Mouse (Mus musculus) brown adipose tissue, adult 24 weeks (tissue): ENCODE measurements around the gene Tcf20. TPM values are rescaled to one million over a fixed set of nuclear protein-coding genes. Genes with fewer than 3 reads are reported as not detected.
"Not testable (repeated sequence)": the region's sequence is repeated elsewhere in the genome, so short reads cannot be mapped to it uniquely, and the experiment has no call there.

Source experiments
- H3K27ac ChIP-seq: fragments of 200-500 bp; replicated peaks from 2 replicates; pipeline ENCODE4 v1.5.1; 2012; ENCODE audit warnings: low read depth, mild to moderate bottlenecking, low read length
- H3K4me1 ChIP-seq: fragments of 200-500 bp; 2 replicates; pipeline ENCODE4 v1.6.1; 2012; ENCODE audit warnings: low read length, mixed read lengths; ENCODE audit not compliant: control insufficient read depth, insufficient read depth, insufficient read length
- H3K4me3 ChIP-seq: fragments of 200-500 bp; 2 replicates; pipeline ENCODE4 v1.5.1; 2012; ENCODE audit warnings: low read depth, mild to moderate bottlenecking, low read length, moderate library complexity; ENCODE audit not compliant: insufficient read depth
- polyA plus RNA-seq: library from polyadenylated mRNA; stranded (reverse); fragments of >200 nt; gene quantifications from 2 replicates; pipeline ENCODE4 v1.2.4, GENCODE M21; 2012; ENCODE audit not compliant: missing spikeins, insufficient read depth, insufficient read length

Tcf20 gene
- polyA plus RNA-seq, 1 experiment = 18.2 TPM

DNA sequence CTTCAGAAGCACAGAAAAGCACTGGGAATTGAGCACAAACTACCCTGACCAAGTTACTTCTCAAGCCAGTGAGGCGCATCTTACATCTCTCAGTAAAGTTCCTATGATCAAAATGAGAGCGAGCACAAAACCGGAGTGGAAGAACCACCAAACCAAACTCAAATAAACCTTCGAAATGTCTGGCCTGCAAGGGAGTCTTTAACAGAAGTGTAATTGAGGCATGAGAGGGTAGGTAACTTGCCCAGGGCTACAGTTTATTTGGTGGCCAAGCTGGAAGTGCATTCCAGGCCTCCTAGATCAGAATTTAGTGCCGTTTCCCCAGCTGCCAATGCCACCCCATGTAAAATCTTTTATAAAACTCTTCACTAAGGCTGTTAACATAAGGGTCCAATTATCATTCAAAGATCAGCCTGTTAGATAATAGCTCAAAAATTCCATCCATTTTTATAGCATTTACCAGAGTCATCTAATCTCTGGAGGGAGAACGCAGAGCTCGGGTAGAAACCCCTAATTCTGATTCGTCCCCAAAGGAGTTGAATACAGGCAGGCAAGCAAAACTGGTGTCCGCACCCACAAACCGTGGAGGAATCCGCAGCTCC lies 89.4 kb downstream of the Tcf20 start:
- peak overlapping the region; percentile 91 for H3K4me3 ChIP-seq
- no peak overlapping the region for H3K27ac ChIP-seq

DNA sequence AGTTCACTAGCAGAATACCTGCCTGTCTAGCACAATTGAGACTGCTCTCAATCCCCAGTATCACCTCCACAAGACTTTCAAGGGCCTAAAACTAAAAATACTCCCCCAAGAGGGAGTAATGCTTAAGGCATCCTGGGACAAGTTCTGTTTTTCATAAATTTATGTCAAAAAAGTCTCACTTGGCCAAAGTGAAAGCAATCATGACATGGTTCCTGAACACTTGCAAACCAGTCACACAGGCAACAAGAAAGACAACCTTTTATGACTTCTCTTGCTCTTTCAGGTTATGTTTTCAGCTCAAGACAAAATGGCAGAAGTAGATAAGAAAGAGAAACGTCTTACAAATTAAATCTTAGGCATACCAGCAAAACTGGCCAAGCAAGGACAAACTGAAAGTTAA lies 91.3 kb downstream of the Tcf20 start:
- Histone ChIP-seq H3K4me3 (no peak overlapping the region), H3K4me1 (peaks cover 11% of the 10 kb centered on the region), H3K27ac (peak overlapping the region; percentile 68)

More for the DNA sequence above, 89.4 kb downstream of the Tcf20 start:
- H3K4me1 ChIP-seq = peaks cover 11% of the 10 kb centered on the region

- Histone ChIP-seq H3K4me3 (no peak overlapping the region), H3K4me1 (peaks cover 11% of the 10 kb centered on the region; the same call in 1 of the 2 replicates), H3K27ac (no peak overlapping the region)
Observed at GRCm38 (mm10) chr15:82890470-82890869, 97.2 kb downstream of the Tcf20 start.

- Histone ChIP-seq H3K27ac (no peak overlapping the region), H3K4me3 (no peak overlapping the region), H3K4me1 (peaks cover 11% of the 10 kb centered on the region; the same call in 1 of the 2 replicates)
Observed at GRCm38 (mm10) chr15:82889426-82889825, 98.2 kb downstream of the Tcf20 start.

- H3K4me1 ChIP-seq = peaks cover 8% of the 10 kb centered on the region; the same call in 1 of the 2 replicates
- H3K27ac ChIP-seq = peak overlapping the region; percentile 44
- no peak overlapping the region for H3K4me3 ChIP-seq
Observed at GRCm38 (mm10) chr15:82888466-82888865, 99.2 kb downstream of the Tcf20 start.

- H3K4me1 ChIP-seq = 0 out of 2 replicates have a peak, but pooled peaks cover 2% of the 10 kb centered on the region
- no peak overlapping the region for H3K27ac ChIP-seq
- H3K4me3 ChIP-seq = no peak overlapping the region
Observed at GRCm38 (mm10) chr15:82877309-82877708, 110.4 kb downstream of the Tcf20 start.

- H3K4me3 ChIP-seq = no peak overlapping the region
- H3K4me1 ChIP-seq = 0 out of 2 replicates have a peak, but pooled peaks cover 2% of the 10 kb centered on the region
- no peak overlapping the region for H3K27ac ChIP-seq
Observed at GRCm38 (mm10) chr15:82876863-82877262, 110.8 kb downstream of the Tcf20 start.

DNA sequence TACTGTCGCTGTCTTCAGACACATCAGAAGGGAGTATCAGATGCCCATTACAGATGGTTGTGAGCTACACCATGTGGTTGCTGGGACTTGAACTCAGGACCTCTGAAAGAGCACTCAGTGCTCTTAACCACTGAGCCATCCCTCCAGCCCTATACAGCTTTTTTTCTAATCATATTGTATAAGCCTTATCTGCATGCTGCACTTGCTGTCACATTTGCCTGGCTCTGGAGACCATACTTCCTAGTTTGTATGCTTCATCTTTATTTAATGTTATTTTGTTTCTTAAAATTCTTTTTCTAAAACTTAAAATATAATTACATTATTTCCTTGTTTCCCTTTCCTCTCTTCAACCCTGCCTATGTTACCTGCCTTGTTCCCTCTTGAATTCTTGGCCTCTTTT lies 115.6 kb downstream of the Tcf20 start:
- peaks cover 5% of the 10 kb centered on the region; the same call in 1 of the 2 replicates for H3K4me1 ChIP-seq
- H3K27ac ChIP-seq = no peak overlapping the region
- H3K4me3 ChIP-seq = no peak overlapping the region

DNA sequence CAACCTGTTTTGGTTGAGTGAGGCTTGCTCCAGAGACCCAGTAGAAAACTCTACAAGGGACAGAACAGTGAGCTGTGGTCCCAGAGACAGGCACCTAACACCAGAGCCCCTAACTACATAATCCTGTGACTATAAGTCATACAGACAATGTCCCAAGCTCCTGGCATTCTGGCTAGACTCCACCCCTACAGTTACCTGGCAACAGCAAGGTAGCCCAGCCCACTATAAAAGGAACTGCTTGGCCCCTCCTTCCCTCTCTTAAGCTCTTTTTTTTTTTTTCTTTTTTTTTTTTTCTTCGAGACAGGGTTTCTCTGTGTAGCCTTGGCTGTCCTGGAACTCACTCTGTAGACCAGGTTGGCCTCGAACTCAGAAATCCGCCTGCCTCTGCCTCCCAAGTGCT lies 121.4 kb downstream of the Tcf20 start:
- H3K4me3 ChIP-seq, H3K4me1 ChIP-seq, H3K27ac ChIP-seq: not testable (repeated sequence)

DNA sequence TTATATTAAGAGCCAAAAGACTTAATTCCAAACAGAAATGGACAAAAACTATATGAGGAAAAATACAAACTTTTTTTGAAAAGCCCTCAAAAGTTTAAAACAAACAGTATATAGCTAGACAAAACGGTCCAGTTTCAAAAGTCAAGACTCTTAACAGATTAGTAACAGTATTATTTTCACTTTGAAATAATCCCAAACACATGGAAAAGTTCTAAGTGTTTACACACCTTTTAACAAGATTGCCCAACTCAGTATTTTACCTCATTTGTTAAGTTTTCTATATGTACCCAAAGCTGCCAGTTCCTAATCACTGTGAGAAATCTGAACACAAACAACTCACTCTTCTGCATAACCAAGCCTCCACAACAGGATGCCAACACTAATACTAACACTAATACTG lies 124.0 kb downstream of the Tcf20 start:
- Histone ChIP-seq H3K4me3 (no peak overlapping the region), H3K4me1 (no peaks in the 10 kb centered on the region), H3K27ac (no peak overlapping the region)

DNA sequence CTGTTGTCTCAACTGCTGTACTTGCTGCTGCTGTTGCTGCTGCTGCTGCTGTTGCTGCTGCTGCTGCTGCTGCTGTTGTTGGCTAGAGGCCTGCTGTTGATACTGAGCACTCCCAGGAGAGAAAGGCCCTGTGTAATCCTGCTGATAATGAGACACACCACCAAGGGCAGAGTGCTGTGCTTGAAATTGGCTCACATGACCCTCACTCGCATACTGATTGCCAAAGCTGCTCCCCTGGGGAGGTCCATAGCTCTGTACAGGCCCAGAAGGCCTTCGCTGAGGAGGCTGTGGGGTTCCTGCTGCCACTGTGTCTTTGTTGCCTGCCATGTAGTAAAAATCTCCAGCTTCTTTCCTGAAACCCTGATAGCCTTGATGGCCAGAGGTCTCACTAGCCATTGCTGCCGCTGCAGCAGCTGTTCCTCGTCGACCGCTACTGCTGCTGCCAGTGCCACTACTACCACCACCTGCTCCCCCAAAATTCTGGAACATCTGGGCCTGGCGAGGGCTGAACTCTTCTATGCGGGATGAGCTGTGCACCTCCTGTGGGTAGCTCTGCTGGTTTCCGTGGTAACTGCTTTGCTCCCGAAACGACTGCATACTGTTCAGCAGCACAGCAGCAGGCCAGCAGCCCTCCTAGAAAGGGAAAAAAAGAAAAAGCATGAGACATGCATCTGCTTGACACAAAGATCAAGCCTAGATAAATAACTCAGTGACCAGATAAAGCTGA lies 130.9 kb downstream of the Tcf20 start:
- H3K27ac ChIP-seq = no peak overlapping the region
- H3K4me3 ChIP-seq = no peak overlapping the region
- H3K4me1 ChIP-seq = peaks cover 4% of the 10 kb centered on the region

GRCm38 (mm10) chr15:82856065-82856464 lies 131.6 kb downstream of the Tcf20 start:
- Histone ChIP-seq H3K27ac (no peak overlapping the region), H3K4me1 (peaks cover 4% of the 10 kb centered on the region), H3K4me3 (no peak overlapping the region)

GRCm38 (mm10) chr15:82839146-82839545 lies 148.5 kb downstream of the Tcf20 start:
- no peaks in the 10 kb centered on the region for H3K4me1 ChIP-seq
- no peak overlapping the region for H3K4me3 ChIP-seq
- H3K27ac ChIP-seq = no peak overlapping the region

DNA sequence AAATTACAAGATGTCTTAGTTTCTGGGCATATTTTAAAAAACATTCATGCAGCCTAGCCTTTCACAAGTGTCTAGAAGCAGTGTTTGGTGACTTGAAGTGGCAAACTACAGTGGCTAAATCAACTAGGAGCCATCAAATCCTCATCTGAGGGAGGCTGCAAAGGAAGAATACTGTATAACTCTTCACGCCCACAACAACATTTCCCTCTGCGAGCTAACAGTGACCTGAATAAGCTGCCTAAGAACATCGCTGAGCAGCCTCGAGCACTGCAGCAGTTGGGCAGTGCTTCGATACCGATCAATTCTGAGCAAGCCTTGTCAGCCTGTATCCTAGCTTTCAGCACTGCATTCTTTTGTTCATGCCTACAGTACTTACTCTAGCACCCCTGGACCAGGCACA lies 157.8 kb downstream of the Tcf20 start:
- H3K4me3 ChIP-seq = no peak overlapping the region
- H3K27ac ChIP-seq = no peak overlapping the region
- H3K4me1 ChIP-seq = no peaks in the 10 kb centered on the region

DNA sequence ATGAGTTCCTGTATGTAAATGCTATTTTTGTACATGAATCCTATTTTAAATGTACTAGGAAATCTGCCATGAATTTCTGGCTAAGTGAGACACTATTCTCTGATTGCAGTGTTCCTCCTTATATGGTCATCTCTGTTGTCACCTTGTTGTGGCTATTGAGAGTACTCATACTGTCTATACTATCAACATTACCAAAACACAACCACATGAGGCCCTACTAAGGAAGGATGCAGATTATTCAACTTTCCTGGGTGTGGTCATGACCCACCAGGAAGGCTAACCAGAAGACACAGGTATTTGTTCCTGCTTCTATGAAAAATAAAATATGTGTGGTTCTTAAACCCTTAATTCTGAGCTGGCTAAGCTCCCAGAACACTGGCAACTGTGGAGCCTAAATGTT lies 161.8 kb downstream of the Tcf20 start:
- Histone ChIP-seq H3K4me3 (no peak overlapping the region), H3K4me1 (no peaks in the 10 kb centered on the region), H3K27ac (no peak overlapping the region)

DNA sequence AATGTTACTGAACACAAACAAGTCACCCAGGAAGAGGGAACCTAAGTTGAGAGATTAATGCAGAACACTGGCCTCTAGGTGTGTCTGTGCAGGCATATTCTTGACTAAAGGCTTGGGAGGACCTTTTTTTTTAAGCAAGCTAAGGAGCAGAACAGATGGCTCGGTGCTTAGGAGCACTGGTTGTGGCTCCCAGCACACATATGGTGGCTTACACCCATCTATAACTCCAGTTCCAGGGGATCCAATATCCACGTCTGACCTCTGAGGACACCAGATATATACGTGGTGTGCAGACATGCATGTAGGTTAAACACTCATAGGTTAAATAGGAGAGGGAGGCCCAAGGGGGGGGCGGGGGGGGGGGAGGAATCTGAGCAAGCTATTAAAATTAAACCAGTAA lies 165.3 kb downstream of the Tcf20 start:
- Histone ChIP-seq H3K4me3 (no peak overlapping the region), H3K27ac (no peak overlapping the region), H3K4me1 (no peaks in the 10 kb centered on the region)
